Mouse (Mus musculus): Measurements from ENCODE around the gene Efcab9.

Gene Efcab9

GRCm38 (mm10) chr11:32495283-32495682 lies 36.6 kb downstream of the Efcab9 start:
- no peak for DNase-seq (ENCODE audit: low spot score in 2 of 2)

- no peak for DNase-seq (ENCODE audit: low spot score in 2 of 2)
Observed at GRCm38 (mm10) chr11:32493312-32493711, 38.6 kb downstream of the Efcab9 start.

GRCm38 (mm10) chr11:32491079-32491478 lies 40.8 kb downstream of the Efcab9 start:
- DNase-seq (ENCODE audit: low spot score in 2 of 2), result no peak

- DNase-seq (ENCODE audit: low spot score in 2 of 2), result peak; percentile 33 to 46
Observed at GRCm38 (mm10) chr11:32488808-32489670, 42.8 kb downstream of the Efcab9 start.

- DNase-seq (ENCODE audit: low spot score in 2 of 2), result no peak
Observed at GRCm38 (mm10) chr11:32488344-32488743, 43.5 kb downstream of the Efcab9 start.

- DNase-seq (ENCODE audit: low spot score in 2 of 2), result no peak
Observed at GRCm38 (mm10) chr11:32487501-32487900, 44.4 kb downstream of the Efcab9 start.

- DNase-seq (ENCODE audit: low spot score in 2 of 2), result no peak
Observed at GRCm38 (mm10) chr11:32486621-32487020, 45.3 kb downstream of the Efcab9 start.

- no peak for DNase-seq (ENCODE audit: low spot score in 2 of 2)
Observed at GRCm38 (mm10) chr11:32485290-32485689, 46.6 kb downstream of the Efcab9 start.

GRCm38 (mm10) chr11:32481525-32481924 lies 50.4 kb downstream of the Efcab9 start:
- DNase-seq (ENCODE audit: low spot score in 2 of 2), result no peak

- no peak for DNase-seq (ENCODE audit: low spot score in 2 of 2)
Observed at GRCm38 (mm10) chr11:32475487-32476236, 56.2 kb downstream of the Efcab9 start.

- DNase-seq (ENCODE audit: low spot score in 2 of 2), result no peak
Observed at GRCm38 (mm10) chr11:32474725-32475124, 57.2 kb downstream of the Efcab9 start.
